Mouse (Mus musculus) kidney, adult 2 months (tissue): ENCODE measurements around the gene Ptp4a2. TPM values are rescaled to one million over a fixed set of nuclear protein-coding genes. Genes with fewer than 3 reads are reported as not detected.
"Not testable (repeated sequence)": the region's sequence is repeated elsewhere in the genome, so short reads cannot be mapped to it uniquely, and the experiment has no call there.

Source experiments
- DNase-seq: peaks from one replicate; pipeline ENCODE4 v3.0.0; 2021
- H3K27ac ChIP-seq: fragments of 200-500 bp; 2 replicates; pipeline ENCODE4 v1.5.1; 2012; ENCODE audit warnings: low read depth, low read length, control low read depth, inconsistent platforms; ENCODE audit not compliant: insufficient read depth
- H3K27me3 ChIP-seq: fragments of 200-500 bp; replicated peaks from 2 replicates; pipeline ENCODE4 v1.6.1; 2012; ENCODE audit warnings: mild to moderate bottlenecking, moderate library complexity, low read length, inconsistent platforms; ENCODE audit not compliant: control insufficient read depth, insufficient read depth
- H3K36me3 ChIP-seq: fragments of 200-500 bp; 2 replicates; pipeline ENCODE4 v1.6.1; 2012; ENCODE audit warnings: mild to moderate bottlenecking, moderate library complexity, low read length, inconsistent platforms; ENCODE audit not compliant: control insufficient read depth, insufficient read depth
- H3K4me1 ChIP-seq: fragments of 200-500 bp; 2 replicates; pipeline ENCODE4 v1.6.1; 2011; ENCODE audit warnings: low read length; ENCODE audit not compliant: control insufficient read depth, insufficient read depth
- H3K4me3 ChIP-seq: fragments of 200-500 bp; 2 replicates; pipeline ENCODE4 v1.5.1; 2011; ENCODE audit warnings: mild to moderate bottlenecking, low read depth, low read length, control low read depth; ENCODE audit not compliant: insufficient read depth
- CTCF ChIP-seq: fragments of 200-500 bp; conservative IDR thresholded peaks from 2 replicates; pipeline ENCODE4 v1.5.1; 2011; ENCODE audit warnings: low read depth, mild to moderate bottlenecking, control low read depth, low read length, moderate library complexity, mixed read lengths; ENCODE audit not compliant: insufficient read depth, insufficient read length
- POLR2A ChIP-seq: fragments of 200-500 bp; IDR thresholded peaks from one replicate; pipeline ENCODE4 v1.6.1; 2011; ENCODE audit warnings: low read depth, low read length, control low read depth
- WGBS: fragments of 180-500 bp; shearing (Covaris S2); methylation state at CpG from one replicate; pipeline ENCODE4 v1.1.7; 2018; 5-methylcytosine and 5-hydroxymethylcytosine counted together
- polyA plus RNA-seq: library from polyadenylated mRNA; depleted of rRNA; stranded (reverse); fragments of >200 nt; gene quantifications from 2 replicates; pipeline ENCODE4 v1.2.3, GENCODE M21; 2012

The Ptp4a2 gene
- polyA plus RNA-seq, 1 experiment, result 41.5 TPM

DNA sequence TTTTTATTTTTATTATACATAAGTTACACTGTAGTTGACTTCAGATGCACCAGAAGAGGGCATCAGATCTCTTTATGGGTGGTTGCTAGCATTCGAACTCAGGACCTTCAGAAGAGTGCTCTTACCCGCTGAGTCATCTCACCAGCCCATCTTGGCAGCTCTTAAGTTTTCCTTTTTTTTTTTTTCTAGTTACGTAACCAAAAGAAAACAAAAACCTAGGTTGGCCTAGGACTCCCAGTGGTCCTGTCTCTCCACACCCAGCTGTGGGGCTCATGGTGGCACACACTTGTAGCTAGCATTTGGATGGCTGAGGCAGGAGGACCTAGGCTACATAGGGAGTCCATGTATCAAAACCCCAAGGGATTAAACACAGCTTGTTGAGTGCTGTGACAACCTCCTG, 43.0 kb downstream of the Ptp4a2 start:
- no peak overlapping the region for H3K4me3 ChIP-seq
- TF ChIP-seq CTCF (no peak), POLR2A (no peak)
- no peak overlapping the region for H3K27ac ChIP-seq
- peaks cover 10% of the 10 kb centered on the region; the same call in 1 of the 2 replicates for H3K4me1 ChIP-seq
- no peaks in the 10 kb centered on the region for H3K27me3 ChIP-seq
- no peaks in the 10 kb centered on the region for H3K36me3 ChIP-seq
- 82% methylated on average over 3 of the region's 3 CpGs for WGBS
- DNase-seq, result no peak

DNA sequence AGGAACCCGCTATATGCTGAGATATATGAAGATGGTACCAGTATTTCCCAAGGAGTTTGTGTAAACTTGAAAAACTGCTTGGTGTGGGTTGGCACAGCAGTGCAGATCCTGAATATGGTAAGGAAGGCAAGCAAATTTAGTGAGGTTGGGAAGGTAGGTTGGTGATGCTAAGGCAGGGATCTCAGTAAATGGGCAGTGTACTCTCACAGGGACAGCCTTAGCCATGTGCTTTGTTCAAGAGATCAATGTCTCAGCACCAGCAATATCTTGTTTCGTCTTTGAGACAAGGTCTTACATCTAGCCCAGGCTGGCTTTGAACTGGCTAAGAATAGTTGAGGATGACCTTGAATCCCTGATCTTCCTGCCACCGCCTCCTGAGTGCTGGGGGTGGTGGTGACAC, 43.6 kb downstream of the Ptp4a2 start:
- H3K4me3 ChIP-seq, result no peak overlapping the region
- H3K4me1 ChIP-seq, result peaks cover 10% of the 10 kb centered on the region; the same call in 1 of the 2 replicates
- 82% methylated on average over 3 of the region's 3 CpGs for WGBS
- no peaks in the 10 kb centered on the region for H3K36me3 ChIP-seq
- DNase-seq, result no peak
- H3K27ac ChIP-seq, result no peak overlapping the region
- TF ChIP-seq POLR2A, result no peak
- no peak for TF ChIP-seq CTCF
- H3K27me3 ChIP-seq, result no peaks in the 10 kb centered on the region

DNA sequence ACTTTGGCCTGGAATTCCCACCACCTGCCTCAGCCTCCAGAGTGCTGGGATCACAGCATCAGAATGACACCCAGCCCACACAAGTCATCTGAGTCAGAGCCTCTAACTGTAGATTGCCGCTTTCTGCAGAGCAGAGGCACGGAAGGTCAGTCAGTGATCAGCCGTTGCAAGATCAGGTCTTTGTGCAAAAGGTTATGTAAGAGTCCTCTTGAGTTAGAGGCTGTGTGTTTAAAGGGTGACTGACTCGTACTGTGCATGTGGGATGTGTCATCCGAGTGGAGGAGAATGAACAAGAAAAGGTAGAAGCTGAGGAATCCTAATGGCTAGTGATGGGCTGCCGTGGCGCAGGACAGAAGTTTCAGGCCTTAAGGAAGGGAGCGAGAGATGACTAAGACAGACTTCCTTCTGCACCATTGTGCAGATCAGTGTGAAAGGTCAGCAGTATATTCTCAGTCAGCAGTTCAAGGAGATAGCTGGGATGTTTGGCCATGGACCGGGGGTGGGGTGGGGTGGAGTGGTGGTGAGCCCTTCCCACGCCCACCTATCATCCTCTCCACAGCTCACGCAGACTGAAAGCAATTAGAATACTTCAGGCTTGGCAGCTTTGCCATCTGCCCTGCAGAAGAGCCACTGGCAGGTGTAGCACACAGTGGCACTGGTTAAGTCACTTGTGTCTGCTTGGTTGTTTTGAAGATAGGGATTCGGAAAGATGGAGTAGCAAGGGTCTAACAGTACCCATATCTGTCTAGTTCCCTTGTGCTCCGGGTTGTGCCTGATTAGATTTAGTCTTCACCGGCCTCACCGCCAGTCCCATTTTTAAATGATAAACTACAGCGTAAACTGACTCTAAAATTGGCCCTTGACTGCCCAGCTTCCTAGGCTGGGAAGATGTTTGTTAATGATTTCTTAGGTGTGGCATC, 44.3 kb downstream of the Ptp4a2 start:
- H3K27ac ChIP-seq, result no peak overlapping the region
- peak; percentile 54 for DNase-seq
- WGBS, result 42% methylated on average over 16 of the region's 16 CpGs

GRCm38 (mm10) chr4:129860456-129860855, 49.4 kb downstream of the Ptp4a2 start:
- 0 out of 2 replicates have a peak, but pooled peaks cover under 1% of the 10 kb centered on the region for H3K4me1 ChIP-seq
- WGBS, result 92% methylated on average over 9 of the region's 9 CpGs
- TF ChIP-seq POLR2A, result no peak
- TF ChIP-seq CTCF, result no peak
- no peak overlapping the region for H3K4me3 ChIP-seq
- H3K36me3 ChIP-seq, result no peaks in the 10 kb centered on the region
- H3K27ac ChIP-seq, result no peak overlapping the region
- DNase-seq, result no peak
- H3K27me3 ChIP-seq, result no peaks in the 10 kb centered on the region

More for the DNA sequence above, 44.3 kb downstream of the Ptp4a2 start:
- Histone ChIP-seq H3K36me3 (no peaks in the 10 kb centered on the region), H3K4me3 (no peak overlapping the region), H3K4me1 (peaks cover 10% of the 10 kb centered on the region; the same call in 1 of the 2 replicates), H3K27me3 (no peaks in the 10 kb centered on the region)
- TF ChIP-seq POLR2A (no peak), CTCF (no peak)

- Histone ChIP-seq H3K27me3 (no peaks in the 10 kb centered on the region), H3K36me3 (no peaks in the 10 kb centered on the region), H3K4me1 (no peaks in the 10 kb centered on the region), H3K27ac (no peak overlapping the region), H3K4me3 (no peak overlapping the region)
- no peak for DNase-seq
- WGBS, result 71% methylated on average over 8 of the region's 8 CpGs
- TF ChIP-seq POLR2A (no peak), CTCF (no peak)
Measured at GRCm38 (mm10) chr4:129861400-129861799, 50.4 kb downstream of the Ptp4a2 start.

DNA sequence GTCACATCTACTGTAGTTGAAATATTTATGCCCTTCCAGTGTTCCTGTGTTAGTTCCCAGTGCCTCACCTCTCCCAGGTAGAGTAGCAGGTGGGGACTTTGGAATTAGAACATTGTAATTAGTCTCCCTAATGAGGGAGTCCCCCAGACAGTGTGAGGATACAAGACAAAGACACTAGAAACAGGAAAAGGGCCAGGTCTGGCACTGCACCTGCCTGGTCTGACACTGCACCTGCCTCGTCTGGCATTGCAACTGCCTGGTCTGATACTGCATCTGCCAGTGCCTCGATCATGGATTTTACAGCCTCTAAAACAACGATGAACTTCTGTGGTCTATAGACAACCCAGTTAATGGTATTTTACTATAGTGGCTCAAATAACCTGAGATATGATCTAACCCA, 51.3 kb downstream of the Ptp4a2 start:
- 82% methylated on average over 3 of the region's 3 CpGs for WGBS
- no peak for DNase-seq
- H3K27ac ChIP-seq, result no peak overlapping the region
- H3K27me3 ChIP-seq, result no peaks in the 10 kb centered on the region
- H3K36me3 ChIP-seq, result no peaks in the 10 kb centered on the region
- no peak for TF ChIP-seq POLR2A
- no peak for TF ChIP-seq CTCF
- no peaks in the 10 kb centered on the region for H3K4me1 ChIP-seq
- H3K4me3 ChIP-seq, result no peak overlapping the region

GRCm38 (mm10) chr4:129866171-129866570, 55.2 kb downstream of the Ptp4a2 start:
- 97% methylated on average over 5 of the region's 5 CpGs for WGBS

GRCm38 (mm10) chr4:129868211-129868610, 57.2 kb downstream of the Ptp4a2 start:
- TF ChIP-seq CTCF (no peak), POLR2A (no peak)
- Histone ChIP-seq H3K36me3 (no peaks in the 10 kb centered on the region), H3K4me1 (peaks cover 6% of the 10 kb centered on the region; the same call in 1 of the 2 replicates), H3K4me3 (no peak overlapping the region), H3K27ac (no peak overlapping the region), H3K27me3 (no peaks in the 10 kb centered on the region)
- DNase-seq, result no peak
- 64% methylated on average over 6 of the region's 6 CpGs for WGBS

More at GRCm38 (mm10) chr4:129866171-129866570, 55.2 kb downstream of the Ptp4a2 start:
- H3K4me1 ChIP-seq, H3K36me3 ChIP-seq, H3K27me3 ChIP-seq, H3K27ac ChIP-seq, DNase-seq, H3K4me3 ChIP-seq: not testable (repeated sequence)
- 0 out of 2 replicates have a peak, but pooled peaks have one; percentile 5 for TF ChIP-seq CTCF
